Mouse (Mus musculus): Measurements from ENCODE around the gene Gpr85.
"Not testable (repeated sequence)": the region's sequence is repeated elsewhere in the genome, so short reads cannot be mapped to it uniquely, and the experiment has no call there.

Gpr85 gene

GRCm38 (mm10) chr6:13839345-13840054 is at the start of gene Gpr85:
Gene Gpr85 (minus strand): TSS chr6:13839942.
- no peak for DNase-seq

GRCm38 (mm10) chr6:13884877-13885592 is 45.3 kb upstream of the Gpr85 start:
- no peak for DNase-seq

GRCm38 (mm10) chr6:13882919-13883318 is 43.2 kb upstream of the Gpr85 start:
- no peak for DNase-seq

GRCm38 (mm10) chr6:13873959-13874358 is 34.2 kb upstream of the Gpr85 start:
- no peak for DNase-seq

GRCm38 (mm10) chr6:13872076-13872475 is 32.3 kb upstream of the Gpr85 start:
- no peak for DNase-seq

- DNase-seq = no peak
Observed at GRCm38 (mm10) chr6:13871625-13871958, 31.9 kb upstream of the Gpr85 start.

- DNase-seq = peak; percentile 93
Observed at GRCm38 (mm10) chr6:13870919-13871624, 31.3 kb upstream of the Gpr85 start, which contains the start of gene 2610001J05Rik. Gene 2610001J05Rik (minus strand): TSS chr6:13871518.

- peak; percentile 34 for DNase-seq
Observed at GRCm38 (mm10) chr6:13870289-13870741, 30.6 kb upstream of the Gpr85 start.

- DNase-seq = no peak
Observed at GRCm38 (mm10) chr6:13860596-13860995, 20.9 kb upstream of the Gpr85 start.

- no peak for DNase-seq
Observed at GRCm38 (mm10) chr6:13859877-13860585, 20.3 kb upstream of the Gpr85 start.

GRCm38 (mm10) chr6:13854230-13854629 is 14.5 kb upstream of the Gpr85 start:
- DNase-seq = no peak

- no peak for DNase-seq
Observed at GRCm38 (mm10) chr6:13853244-13853643, 13.5 kb upstream of the Gpr85 start.

GRCm38 (mm10) chr6:13846031-13846430 is 6.3 kb upstream of the Gpr85 start:
- DNase-seq = not testable (repeated sequence)

GRCm38 (mm10) chr6:13838677-13839344 is 931 bp downstream of the Gpr85 start:
- DNase-seq = peak; percentile 90

GRCm38 (mm10) chr6:13837916-13838676 is 1.6 kb downstream of the Gpr85 start:
- DNase-seq = peak; percentile 44

- no peak for DNase-seq
Observed at GRCm38 (mm10) chr6:13836967-13837570, 2.7 kb downstream of the Gpr85 start.

- DNase-seq = peak; percentile 19
Observed at GRCm38 (mm10) chr6:13835720-13836665, 3.7 kb downstream of the Gpr85 start.

- DNase-seq = no peak
Observed at GRCm38 (mm10) chr6:13832770-13833169, 7.0 kb downstream of the Gpr85 start.

- no peak for DNase-seq
Observed at GRCm38 (mm10) chr6:13828877-13829276, 10.9 kb downstream of the Gpr85 start.

- no peak for DNase-seq
Observed at GRCm38 (mm10) chr6:13816661-13817060, 23.1 kb downstream of the Gpr85 start.

All from embryo, embryonic 11 days (tissue).